Mouse (Mus musculus) lung, adult 2 months (tissue): Measurements from ENCODE around the gene Podxl. TPM values are rescaled to one million over a fixed set of nuclear protein-coding genes. Genes with fewer than 3 reads are reported as not detected.

Experiments
- DNase-seq: peaks from one replicate; pipeline ENCODE4 v3.0.0; 2022
- H3K4me1 ChIP-seq: fragments of 200-500 bp; 2 replicates; pipeline ENCODE4 v1.6.1; 2011; ENCODE audit warnings: low read length; ENCODE audit not compliant: control insufficient read depth, insufficient read depth
- H3K4me3 ChIP-seq: fragments of 200-500 bp; replicated peaks from 2 replicates; pipeline ENCODE3; 2011; ENCODE audit warnings: low read depth, mild to moderate bottlenecking, control low read depth, low read length; ENCODE audit errors: extremely low read depth
- CTCF ChIP-seq: fragments of 200-500 bp; IDR thresholded peaks from 2 replicates; pipeline ENCODE4 v1.5.1; 2011; ENCODE audit warnings: mild to moderate bottlenecking, low read length, control low read depth; ENCODE audit not compliant: insufficient read depth
- POLR2A ChIP-seq: fragments of 200-500 bp; IDR thresholded peaks from 2 replicates; pipeline ENCODE4 v1.6.1; 2011; ENCODE audit warnings: low read depth, mild to moderate bottlenecking, control low read depth, low read length, borderline replicate concordance; ENCODE audit errors: extremely low read depth
- WGBS: fragments of 180-500 bp; shearing (Covaris S2); methylation state at CpG from one replicate; pipeline ENCODE4 v1.1.7; 2018; 5-methylcytosine and 5-hydroxymethylcytosine counted together
- polyA plus RNA-seq: library from polyadenylated mRNA; depleted of rRNA; stranded (reverse); fragments of >200 nt; gene quantifications from 2 replicates; pipeline ENCODE4 v1.2.3, GENCODE M21; 2012; rRNA removed

The Podxl gene
- 190 and 236 TPM in 2 replicates for polyA plus RNA-seq

- under 1% methylated on average over 85 of the region's 91 CpGs for WGBS
- peak; percentile 64; the same call in 1 of the 2 replicates for TF ChIP-seq POLR2A
- no peak for TF ChIP-seq CTCF
- DNase-seq: peak; percentile 77
- Histone ChIP-seq H3K4me3 (peak within 1 kb of the TSS; percentile 64), H3K4me1 (peaks cover 2% of the 10 kb centered on the region; the same call in 1 of the 2 replicates)
Observed at GRCm38 (mm10) chr6:31563235-31564181, at the start of gene Podxl. Podxl (minus strand) TSS chr6:31563981.

- Histone ChIP-seq H3K4me1 (peaks cover 3% of the 10 kb centered on the region; the same call in 1 of the 2 replicates), H3K4me3 (no peak overlapping the region)
- WGBS: 47% methylated on average over 17 of the region's 17 CpGs
- no peak for DNase-seq
- TF ChIP-seq CTCF: no peak
- no peak for TF ChIP-seq POLR2A
Observed at GRCm38 (mm10) chr6:31612560-31613270, 48.9 kb upstream of the Podxl start.

- no peak for DNase-seq
- WGBS: 70% methylated on average over 4 of the region's 4 CpGs
- H3K4me1 ChIP-seq: no peaks in the 10 kb centered on the region; the same call in none of the 2 replicates
- no peak for TF ChIP-seq POLR2A
- no peak for TF ChIP-seq CTCF
- H3K4me3 ChIP-seq: no peak overlapping the region
Observed at GRCm38 (mm10) chr6:31606429-31606828, 42.6 kb upstream of the Podxl start.

GRCm38 (mm10) chr6:31604629-31605265 lies 41.0 kb upstream of the Podxl start:
- no peak for TF ChIP-seq POLR2A
- no peak for TF ChIP-seq CTCF
- 77% methylated on average over 7 of the region's 7 CpGs for WGBS
- peaks cover 8% of the 10 kb centered on the region for H3K4me1 ChIP-seq
- DNase-seq: no peak
- no peak overlapping the region for H3K4me3 ChIP-seq

- WGBS: 58% methylated on average over 4 of the region's 4 CpGs
- Histone ChIP-seq H3K4me1 (peaks cover 11% of the 10 kb centered on the region), H3K4me3 (no peak overlapping the region)
- TF ChIP-seq CTCF (no peak), POLR2A (no peak)
- no peak for DNase-seq
Observed at GRCm38 (mm10) chr6:31602489-31602888, 38.7 kb upstream of the Podxl start.

- no peak for DNase-seq
- WGBS: 24% methylated on average over 3 of the region's 3 CpGs
- TF ChIP-seq CTCF: no peak
- no peak for TF ChIP-seq POLR2A
- H3K4me3 ChIP-seq: no peak overlapping the region
- H3K4me1 ChIP-seq: peaks cover 19% of the 10 kb centered on the region
Observed at GRCm38 (mm10) chr6:31601131-31601530, 37.4 kb upstream of the Podxl start.

- Histone ChIP-seq H3K4me3 (no peak overlapping the region), H3K4me1 (peaks cover 19% of the 10 kb centered on the region)
- no peak for TF ChIP-seq CTCF
- TF ChIP-seq POLR2A: no peak
- WGBS: 50% methylated on average over 3 of the region's 3 CpGs
- DNase-seq: no peak
Observed at GRCm38 (mm10) chr6:31599863-31600262, 36.1 kb upstream of the Podxl start.

- DNase-seq: no peak
- Histone ChIP-seq H3K4me3 (no peak overlapping the region), H3K4me1 (peaks cover 24% of the 10 kb centered on the region)
- WGBS: 57% methylated on average over 6 of the region's 6 CpGs
- TF ChIP-seq CTCF: no peak
- no peak for TF ChIP-seq POLR2A
Observed at GRCm38 (mm10) chr6:31598349-31598911, 34.6 kb upstream of the Podxl start.

GRCm38 (mm10) chr6:31597136-31597460 lies 33.3 kb upstream of the Podxl start:
- H3K4me3 ChIP-seq: no peak overlapping the region
- 46% methylated on average over 4 of the region's 4 CpGs for WGBS
- TF ChIP-seq CTCF: no peak
- TF ChIP-seq POLR2A: no peak

More at GRCm38 (mm10) chr6:31597136-31597460, 33.3 kb upstream of the Podxl start:
- H3K4me1 ChIP-seq: peaks cover 27% of the 10 kb centered on the region
- no peak for DNase-seq
